ENCODE assay signal across 19 mouse cellular contexts in the genomic region with DNA sequence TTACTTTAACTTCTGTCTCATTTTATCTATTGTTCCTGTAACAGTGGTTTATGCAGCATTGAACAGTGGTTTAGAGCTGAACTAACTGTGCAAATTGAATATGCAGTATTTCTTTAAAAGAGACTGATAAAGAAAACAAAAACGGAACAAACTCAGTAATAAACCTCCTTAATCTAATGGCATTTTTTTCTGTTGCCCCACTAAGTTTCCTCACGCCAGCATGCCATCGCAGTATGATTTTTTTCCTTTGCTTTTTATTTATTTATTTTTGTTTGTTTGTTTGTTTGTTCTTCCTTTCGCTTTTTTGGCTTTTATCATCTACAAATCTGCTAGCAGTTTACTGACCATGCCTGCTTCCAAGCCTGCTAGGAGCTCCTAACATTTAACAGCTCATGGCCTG.
DNase-seq lines count a peak whose midpoint lies in the region; ATAC-seq and TF ChIP-seq lines count a peak whose summit lies in the region.
"Had no signal": no experiment of that assay in that cellular context is flagged by ENCODE, and none has a peak within 500 bp of the region (broad histone marks: within the 10 kb centered on the region; RNA-seq: fewer than 3 reads in every experiment).

No protein-coding gene starts in this region.

- no peak for TF ChIP-seq POLR2A in brain, embryonic 14.5 days (IDR thresholded peaks at IDR 0.05; ENCODE audit: borderline replicate concordance, extremely low read depth, insufficient read depth, insufficient read length, poor library complexity, severe bottlenecking)

- intact Hi-C loops in gastrocnemius, adult 2 months (cut with DNase I), result no loop called here

- no peak for DNase-seq in midbrain, embryonic 14.5 days
- DNase-seq in brain, embryonic 14.5 days (ENCODE audit: low read depth), result peak; percentile 1
- no peak for DNase-seq in liver, embryonic 14.5 days (ENCODE audit: low read depth in 3 of 3, low spot score in 3 of 3)
- no peak for DNase-seq in gastrocnemius, adult 2 months
- DNase-seq in natural killer cell, adult 2 months (ENCODE audit: low spot score in 2 of 2), result no peak
- DNase-seq in cerebellum, postnatal 36 days, result no peak
- DNase-seq: adrenal gland, postnatal 10 days; cerebellum, adult 11-12 months; cerebellum, adult 9-10 months; cerebellum, postnatal 25 days; gastrocnemius, postnatal 14 days had no signal

- TF ChIP-seq EP300 in liver, embryonic 14.5 days (IDR thresholded peaks at IDR 0.05; ENCODE audit: low read depth), result no peak

- ATAC-seq in midbrain, embryonic 15.5 days (replicated peaks), result no peak
- ATAC-seq in midbrain, embryonic 14.5 days (ENCODE audit: low FRiP score, low TSS enrichment), result no peak
- ATAC-seq in liver, embryonic 14.5 days (ENCODE audit: insufficient read depth), result no peak
- ATAC-seq: forebrain, embryonic 15.5 days had no signal

- H3K4me2 ChIP-seq in midbrain, embryonic 15.5 days, result no peak overlapping the region
- no peak overlapping the region for H3K4me2 ChIP-seq in midbrain, embryonic 14.5 days (ENCODE audit: low read length)
- H3K4me2 ChIP-seq in liver, embryonic 14.5 days (ENCODE audit: low read depth), result peak overlapping the region; percentile 54
- H3K4me2 ChIP-seq: embryonic facial prominence, embryonic 13.5 days; forebrain, embryonic 15.5 days; heart, embryonic 11.5 days; heart, embryonic 15.5 days; hindbrain, embryonic 13.5 days had no signal

- H3K9me3 ChIP-seq in midbrain, embryonic 15.5 days, result no peaks in the 10 kb centered on the region
- no peaks in the 10 kb centered on the region for H3K9me3 ChIP-seq in midbrain, embryonic 14.5 days (ENCODE audit: control insufficient read depth, low read length)
- no peaks in the 10 kb centered on the region for H3K9me3 ChIP-seq in liver, embryonic 14.5 days (ENCODE audit: control insufficient read depth, low read length)
- H3K9me3 ChIP-seq: embryonic facial prominence, embryonic 13.5 days; forebrain, embryonic 15.5 days; heart, embryonic 15.5 days; hindbrain, embryonic 13.5 days had no signal

- no peak overlapping the region for H3K9ac ChIP-seq in midbrain, embryonic 15.5 days
- H3K9ac ChIP-seq in midbrain, embryonic 14.5 days (replicated peaks; ENCODE audit: low read length), result no peak overlapping the region
- H3K9ac ChIP-seq in liver, embryonic 14.5 days (replicated peaks), result peak overlapping the region; percentile 66
- H3K9ac ChIP-seq: embryonic facial prominence, embryonic 13.5 days; forebrain, embryonic 15.5 days; heart, embryonic 15.5 days; hindbrain, embryonic 13.5 days had no signal

- TF ChIP-seq CTCF in brain, embryonic 14.5 days (IDR thresholded peaks at IDR 0.05; ENCODE audit: borderline replicate concordance, extremely low read depth, insufficient read depth, insufficient read length), result no peak
- no peak for TF ChIP-seq CTCF in liver, embryonic 14.5 days (IDR thresholded peaks at IDR 0.05; ENCODE audit: low read depth)
- TF ChIP-seq CTCF in gastrocnemius, adult 2 months (IDR thresholded peaks at IDR 0.05), result no peak

- peaks cover 23% of the 10 kb centered on the region for H3K4me1 ChIP-seq in midbrain, embryonic 15.5 days
- H3K4me1 ChIP-seq in midbrain, embryonic 14.5 days (ENCODE audit: control insufficient read depth, insufficient read depth, low read length), result peaks cover 18% of the 10 kb centered on the region; the same call in 1 of the 2 replicates
- H3K4me1 ChIP-seq in liver, embryonic 14.5 days (replicated peaks; ENCODE audit: control insufficient read depth in 2 of 2, insufficient read depth in 2 of 2, low read length in 1 of 2), result peaks cover 40 to 49% of the 10 kb centered on the region in 2 experiments
- H3K4me1 ChIP-seq: embryonic facial prominence, embryonic 13.5 days had no signal

- H3K36me3 ChIP-seq in midbrain, embryonic 15.5 days (replicated peaks), result no peaks in the 10 kb centered on the region; the same call in 1 of the 2 replicates
- peaks cover 26% of the 10 kb centered on the region for H3K36me3 ChIP-seq in midbrain, embryonic 14.5 days (ENCODE audit: control insufficient read depth, insufficient read depth, low read length)
- H3K36me3 ChIP-seq in liver, embryonic 14.5 days (replicated peaks; ENCODE audit: control insufficient read depth, insufficient read depth, low read depth), result peaks cover 5% of the 10 kb centered on the region; the same call in 1 of the 2 replicates
- H3K36me3 ChIP-seq: forebrain, embryonic 15.5 days had no signal

- 92% methylated on average over 4 of the region's 4 CpGs for WGBS in midbrain, embryonic 15.5 days
- 92% methylated on average over 4 of the region's 4 CpGs for whole genome bisulfite sequencing in midbrain, embryonic 14.5 days
- WGBS in liver, embryonic 14.5 days (ENCODE audit: insufficient replicate concordance), result 47% methylated on average over 4 of the region's 4 CpGs

- no peaks in the 10 kb centered on the region for H3K27me3 ChIP-seq in midbrain, embryonic 15.5 days (replicated peaks)
- no peaks in the 10 kb centered on the region for H3K27me3 ChIP-seq in midbrain, embryonic 14.5 days (ENCODE audit: control insufficient read depth, insufficient read depth, low read length)
- H3K27me3 ChIP-seq in liver, embryonic 14.5 days (ENCODE audit: control insufficient read depth, insufficient read depth, low read length), result no peaks in the 10 kb centered on the region
- H3K27me3 ChIP-seq: embryonic facial prominence, embryonic 13.5 days; heart, embryonic 15.5 days had no signal

- H3K4me3 ChIP-seq in midbrain, embryonic 15.5 days, result no peak overlapping the region
- no peak overlapping the region for H3K4me3 ChIP-seq in midbrain, embryonic 14.5 days (replicated peaks; ENCODE audit: low read depth, low read length)
- no peak overlapping the region for H3K4me3 ChIP-seq in liver, embryonic 14.5 days (ENCODE audit: insufficient read depth in 1 of 2, low read depth in 2 of 2, low read length in 2 of 2)
- no peak overlapping the region for H3K4me3 ChIP-seq in gastrocnemius, adult 2 months
- H3K4me3 ChIP-seq: embryonic facial prominence, embryonic 13.5 days; forebrain, embryonic 15.5 days; heart, adult 2 months; heart, embryonic 15.5 days; hindbrain, embryonic 13.5 days had no signal

- 0 out of 2 replicates have a peak overlapping the region, but pooled peaks have one; percentile 47 for H3K27ac ChIP-seq in midbrain, embryonic 15.5 days
- H3K27ac ChIP-seq in midbrain, embryonic 14.5 days (replicated peaks; ENCODE audit: low read depth, low read length), result no peak overlapping the region
- H3K27ac ChIP-seq in liver, embryonic 14.5 days, result peak overlapping the region; percentile 81
- no peak overlapping the region for H3K27ac ChIP-seq in gastrocnemius, adult 2 months
- H3K27ac ChIP-seq: embryonic facial prominence, embryonic 13.5 days; forebrain, embryonic 15.5 days; heart, adult 2 months; heart, embryonic 15.5 days; hindbrain, embryonic 13.5 days; hindbrain, postnatal 0 days had no signal

Comparison
In these comparisons a context has a peak if more than half of its experiments do, and no peak if none do; other contexts are left out.
1. H3K27ac ChIP-seq: peak in midbrain, embryonic 15.5 days (single experiment) and liver, embryonic 14.5 days (single experiment); none in midbrain, embryonic 14.5 days (single experiment) and gastrocnemius, adult 2 months (single experiment).